In genomic region chr5:139427001-139427400, GRCm38 (mm10) we compare ENCODE assay signal across 15 mouse cellular contexts.
"Had no signal": no experiment of that assay in that cellular context is flagged by ENCODE, and none has a peak within 500 bp of the region (broad histone marks: within the 10 kb centered on the region; RNA-seq: fewer than 3 reads in every experiment).

No protein-coding gene starts in this region.

- H3K9ac ChIP-seq: neural tube, embryonic 13.5 days; neural tube, embryonic 15.5 days; stomach, embryonic 15.5 days had no signal

- H3K9me3 ChIP-seq: neural tube, embryonic 13.5 days; neural tube, embryonic 15.5 days; stomach, embryonic 15.5 days had no signal

- H3K36me3 ChIP-seq: neural tube, embryonic 15.5 days; stomach, embryonic 15.5 days had no signal

- H3K27ac ChIP-seq: neural tube, embryonic 13.5 days; neural tube, embryonic 15.5 days; stomach, embryonic 15.5 days; stomach, postnatal 0 days had no signal

- H3K4me2 ChIP-seq: neural tube, embryonic 13.5 days; neural tube, embryonic 15.5 days; stomach, embryonic 15.5 days had no signal

- H3K4me3 ChIP-seq: neural tube, embryonic 13.5 days; neural tube, embryonic 15.5 days; stomach, embryonic 15.5 days had no signal

- H3K27me3 ChIP-seq: neural tube, embryonic 13.5 days; neural tube, embryonic 15.5 days; stomach, embryonic 15.5 days had no signal

- DNase-seq: retina, postnatal 1 day; right cerebral cortex, adult 18-20 months; right cerebral cortex, postnatal 25 days; right cerebral cortex, postnatal 4 days; spleen, adult 18-20 months; thymus, adult 18-20 months; thymus, adult 2 months; thymus, postnatal 14 days; thymus, postnatal 25 days; thymus, postnatal 36 days; thymus, postnatal 4 days had no signal
